Mouse (Mus musculus): Measurements from ENCODE around the gene Dupd1. TPM values are rescaled to one million over a fixed set of nuclear protein-coding genes. Genes with fewer than 3 reads are reported as not detected.

Dupd1 gene
- polyA plus RNA-seq, 1 experiment from 2014 or later = 0.10 TPM

Other genes starting within 250 kb of the Dupd1 start
- 1.3 and 1.5 TPM in 2 replicates for gene Kat6b, start 233.1 kb downstream of the Dupd1 start, polyA plus RNA-seq (2015; fragmentation: Nextera tagmentation; extraction: Ambion mirVana)
- 2.8 and 3.3 TPM in 2 replicates for gene Samd8, start 36.0 kb upstream of the Dupd1 start, polyA plus RNA-seq (2015; fragmentation: Nextera tagmentation; extraction: Ambion mirVana)
- gene Dusp13, start 36.6 kb upstream of the Dupd1 start, polyA plus RNA-seq (2015; fragmentation: Nextera tagmentation; extraction: Ambion mirVana) = 0.16 and 0.18 TPM in 2 replicates
- gene Vdac2, start 110.7 kb upstream of the Dupd1 start, polyA plus RNA-seq (2015; fragmentation: Nextera tagmentation; extraction: Ambion mirVana) = 110 and 121 TPM in 2 replicates
- gene Comtd1, start 134.4 kb upstream of the Dupd1 start, polyA plus RNA-seq (2015; fragmentation: Nextera tagmentation; extraction: Ambion mirVana) = 19.5 and 20.1 TPM in 2 replicates

Measured in liver, embryonic 15.5 days (tissue).